Comparison of ENCODE assay signal across 13 mouse cellular contexts in the genomic region with DNA sequence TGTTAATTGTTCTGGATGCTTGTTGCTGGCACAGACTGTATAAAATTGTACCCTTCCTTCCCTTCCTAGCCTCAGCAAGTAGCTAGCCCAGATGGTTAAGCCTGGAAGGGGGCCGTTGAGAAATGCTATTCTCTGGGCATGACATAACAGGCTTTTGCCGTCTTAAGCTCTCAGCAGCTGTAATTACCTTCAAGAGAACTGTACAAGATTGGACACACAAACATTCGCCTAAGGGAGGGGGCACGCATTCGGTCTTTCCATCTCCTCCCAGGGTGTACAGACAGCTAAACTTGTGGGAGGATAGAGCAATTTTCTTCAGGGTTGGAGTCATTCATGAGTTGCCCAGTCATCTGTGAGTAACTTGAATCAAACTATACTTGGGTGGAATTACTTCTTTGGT.
"Had no signal": no experiment of that assay in that cellular context is flagged by ENCODE, and none has a peak within 500 bp of the region (broad histone marks: within the 10 kb centered on the region; RNA-seq: fewer than 3 reads in every experiment).

No protein-coding gene starts in this region.

- H3K27me3 ChIP-seq: limb, embryonic 12.5 days; midbrain, embryonic 15.5 days; neural tube, embryonic 12.5 days had no signal

- H3K4me1 ChIP-seq: limb, embryonic 12.5 days; midbrain, embryonic 15.5 days; neural tube, embryonic 12.5 days had no signal

- H3K36me3 ChIP-seq: limb, embryonic 12.5 days; midbrain, embryonic 15.5 days; neural tube, embryonic 12.5 days had no signal

- H3K9me3 ChIP-seq: limb, embryonic 12.5 days; midbrain, embryonic 15.5 days; neural tube, embryonic 12.5 days had no signal

- DNase-seq: kidney, adult 18-20 months; kidney, postnatal 10 days; kidney, postnatal 4 days; liver; lung, adult 18-20 months; lung, postnatal 36 days; retina, postnatal 1 day; right cerebral cortex, postnatal 4 days; spleen, adult 18-20 months had no signal

- H3K9ac ChIP-seq: limb, embryonic 12.5 days; liver, embryonic 14.5 days; midbrain, embryonic 15.5 days; neural tube, embryonic 12.5 days had no signal

- ATAC-seq: midbrain, embryonic 15.5 days had no signal

- H3K4me3 ChIP-seq: limb, embryonic 12.5 days; midbrain, embryonic 15.5 days; neural tube, embryonic 12.5 days had no signal

- H3K27ac ChIP-seq: limb, embryonic 12.5 days; liver, embryonic 14.5 days; midbrain, embryonic 15.5 days; neural tube, embryonic 12.5 days had no signal

- H3K4me2 ChIP-seq: limb, embryonic 12.5 days; midbrain, embryonic 15.5 days; neural tube, embryonic 12.5 days had no signal
